In the genomic region with DNA sequence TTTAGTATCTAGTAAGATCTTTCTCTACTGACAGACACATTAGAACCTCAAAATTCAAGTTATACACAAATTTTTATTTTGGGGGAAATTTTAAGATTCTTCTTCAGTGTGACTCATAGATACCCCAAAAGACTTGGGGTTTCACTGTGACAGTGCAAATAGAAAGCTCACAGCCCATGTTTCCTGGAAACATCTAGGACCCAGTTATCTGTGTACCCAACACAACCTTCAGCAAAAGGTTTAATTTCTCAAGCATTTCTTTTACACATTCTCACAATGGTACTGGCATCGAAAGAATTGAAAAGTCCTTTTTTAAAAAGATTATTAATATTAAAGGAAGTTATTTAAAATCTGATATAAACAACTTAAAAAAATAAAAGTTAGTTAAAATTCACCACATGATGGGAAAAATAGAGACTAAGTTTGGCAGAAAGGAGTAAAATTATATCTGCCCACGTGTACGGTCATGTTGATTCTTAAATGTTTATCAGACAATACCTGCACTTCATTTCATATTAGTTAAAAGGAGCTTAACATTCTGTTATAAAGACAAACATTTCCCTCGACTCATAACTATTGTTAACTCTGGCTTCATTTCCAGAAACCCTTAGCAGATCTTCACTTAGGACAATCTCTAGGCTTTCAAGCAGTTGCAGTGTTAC, we compare ENCODE assay signal across 8 mouse cellular contexts. TPM values are rescaled to one million over a fixed set of nuclear protein-coding genes. Genes with fewer than 3 reads are reported as not detected.
DNase-seq lines count a peak whose midpoint lies in the region; ATAC-seq and TF ChIP-seq lines count a peak whose summit lies in the region.

No protein-coding gene starts in this region.

- H3K9me3 ChIP-seq in hindbrain, postnatal 0 days (ENCODE audit: low read length): no peaks in the 10 kb centered on the region
- no peaks in the 10 kb centered on the region for H3K9me3 ChIP-seq in midbrain, postnatal 0 days (ENCODE audit: low read length)

- peak overlapping the region; percentile 94; the same call in 1 of the 2 replicates for H3K27ac ChIP-seq in liver, adult 2 months (replicated peaks; ENCODE audit: insufficient read depth, low read depth, low read length)
- H3K27ac ChIP-seq in cortical plate, adult 2 months (ENCODE audit: insufficient read depth, low read length): no peak overlapping the region
- peak overlapping the region; percentile 64; the same call in 1 of the 2 replicates for H3K27ac ChIP-seq in hindbrain, postnatal 0 days
- H3K27ac ChIP-seq in midbrain, postnatal 0 days (ENCODE audit: low read depth, low read length): no peak overlapping the region

- H3K27me3 ChIP-seq in liver, adult 2 months (ENCODE audit: control insufficient read depth, insufficient read depth, low read length): no peaks in the 10 kb centered on the region
- H3K27me3 ChIP-seq in hindbrain, postnatal 0 days (ENCODE audit: insufficient read depth, low read length): no peaks in the 10 kb centered on the region
- H3K27me3 ChIP-seq in midbrain, postnatal 0 days (ENCODE audit: insufficient read depth, low read length): no peaks in the 10 kb centered on the region

- no peak for ATAC-seq in hindbrain, postnatal 0 days
- ATAC-seq in midbrain, postnatal 0 days (ENCODE audit: low FRiP score): no peak

- DNase-seq in liver, adult 2 months (ENCODE audit: extremely low read depth, low read depth, low spot score): no peak
- no peak for DNase-seq in liver
- no peak for DNase-seq in hindbrain, postnatal 0 days (ENCODE audit: low spot score)
- no peak for DNase-seq in midbrain, postnatal 0 days (ENCODE audit: low spot score)
- no peak for DNase-seq in cerebellum, adult 11 months
- no peak for DNase-seq in embryo, embryonic 10 days (ENCODE audit: low spot score)
- DNase-seq in kidney, adult 9 months: no peak

- H3K79me2 ChIP-seq in liver, adult 2 months (ENCODE audit: control insufficient read depth, insufficient read depth, low read length): peaks cover 3% of the 10 kb centered on the region; the same call in 1 of the 2 replicates

- no peak for TF ChIP-seq CTCF in liver, adult 2 months (IDR thresholded peaks at IDR 0.05; ENCODE audit: low read depth, low read length)
- TF ChIP-seq CTCF in cortical plate, adult 2 months (IDR thresholded peaks at IDR 0.05; ENCODE audit: extremely low read depth, insufficient read depth, low read length): no peak
- no peak for TF ChIP-seq CTCF in hindbrain, postnatal 0 days (IDR thresholded peaks at IDR 0.05; ENCODE audit: low read depth)
- no peak for TF ChIP-seq CTCF in midbrain, postnatal 0 days (IDR thresholded peaks at IDR 0.05)

- H3K4me1 ChIP-seq in liver, adult 2 months (ENCODE audit: control insufficient read depth, insufficient read depth, low read length): peaks cover 9% of the 10 kb centered on the region; the same call in 1 of the 2 replicates
- H3K4me1 ChIP-seq in cortical plate, adult 2 months (ENCODE audit: control insufficient read depth, insufficient read depth, low read length): peaks cover 1% of the 10 kb centered on the region; the same call in 1 of the 2 replicates
- H3K4me1 ChIP-seq in hindbrain, postnatal 0 days (ENCODE audit: insufficient read depth, low read length): peaks cover 5% of the 10 kb centered on the region
- H3K4me1 ChIP-seq in midbrain, postnatal 0 days (ENCODE audit: insufficient read depth, low read length): peaks cover 6% of the 10 kb centered on the region; the same call in 1 of the 2 replicates

- no peak for TF ChIP-seq POLR2A in liver, adult 2 months (IDR thresholded peaks at IDR 0.05; ENCODE audit: extremely low read depth, insufficient read depth, low read length)
- no peak for TF ChIP-seq POLR2A in cortical plate, adult 2 months (IDR thresholded peaks at IDR 0.05; ENCODE audit: extremely low read depth, insufficient read depth, low read length)

- 32% methylated on average over 4 of the region's 4 CpGs for WGBS in liver, adult 2 months
- WGBS in hindbrain, postnatal 0 days: 38% methylated on average over 4 of the region's 4 CpGs
- WGBS in midbrain, postnatal 0 days: 32% methylated on average over 4 of the region's 4 CpGs

- H3K4me2 ChIP-seq in hindbrain, postnatal 0 days (ENCODE audit: low read depth, low read length): peak overlapping the region; percentile 81
- H3K4me2 ChIP-seq in midbrain, postnatal 0 days (ENCODE audit: low read depth, low read length, poor library complexity, severe bottlenecking): peak overlapping the region; percentile 77

- H3K36me3 ChIP-seq in liver, adult 2 months (ENCODE audit: control insufficient read depth, insufficient read depth, low read length): peaks cover 8% of the 10 kb centered on the region; the same call in 1 of the 2 replicates
- no peaks in the 10 kb centered on the region for H3K36me3 ChIP-seq in hindbrain, postnatal 0 days (ENCODE audit: insufficient read depth, low read length)
- no peaks in the 10 kb centered on the region for H3K36me3 ChIP-seq in midbrain, postnatal 0 days (ENCODE audit: insufficient read depth, low read length)

- H3K9ac ChIP-seq in liver, adult 2 months (ENCODE audit: low read depth, low read length): peak overlapping the region; percentile 98
- H3K9ac ChIP-seq in hindbrain, postnatal 0 days (replicated peaks; ENCODE audit: low read length): peak overlapping the region; percentile 67
- H3K9ac ChIP-seq in midbrain, postnatal 0 days (replicated peaks; ENCODE audit: low read length, poor library complexity, severe bottlenecking): 0 out of 2 replicates have a peak overlapping the region, but pooled peaks have one; percentile 51

- peak overlapping the region; percentile 99 for H3K4me3 ChIP-seq in liver, adult 2 months (ENCODE audit: insufficient read depth, low read depth, low read length)
- peak overlapping the region; percentile 60 for H3K4me3 ChIP-seq in cortical plate, adult 2 months (ENCODE audit: insufficient read depth, low read length)
- H3K4me3 ChIP-seq in hindbrain, postnatal 0 days (ENCODE audit: low read length): peak overlapping the region; percentile 80
- peak overlapping the region; percentile 75 for H3K4me3 ChIP-seq in midbrain, postnatal 0 days (ENCODE audit: low read depth, low read length)

RNA-seq across cellular contexts. Expression of a gene that starts 1.2 kb away (rescaled TPM):
- 6.1 and 7.6 TPM in 2 replicates for total RNA-seq in liver, adult 2 months (2014; rRNA removed)
- polyA plus RNA-seq in liver, adult 2 months (2012; rRNA removed): 3.6 and 3.9 TPM in 2 replicates
- 6.2 and 6.8 TPM in 2 replicates for polyA plus RNA-seq in cortical plate, adult 2 months (2012; rRNA removed)
- total RNA-seq in hindbrain, postnatal 0 days (2014; rRNA removed): 5.1 and 6.3 TPM in 2 replicates
- polyA plus RNA-seq in hindbrain, postnatal 0 days (2015; fragmentation: Nextera tagmentation; extraction: Ambion mirVana): 6.1 and 6.8 TPM in 2 replicates
- 5.7 and 7.1 TPM in 2 replicates for total RNA-seq in midbrain, postnatal 0 days (2014; rRNA removed)
- polyA plus RNA-seq in midbrain, postnatal 0 days (2015; fragmentation: Nextera tagmentation; extraction: Ambion mirVana): 3.4 and 5.6 TPM in 2 replicates

Comparison
In these comparisons a context has a peak if more than half of its experiments do, and no peak if none do; other contexts are left out.
1. H3K27ac ChIP-seq: peak in liver, adult 2 months (single experiment) and hindbrain, postnatal 0 days (single experiment); none in cortical plate, adult 2 months (single experiment) and midbrain, postnatal 0 days (single experiment).
2. Peak in every context shown above with its lines, with median percentiles within 50 percentile points of each other: H3K4me3 ChIP-seq and H3K9ac ChIP-seq.